Mouse (Mus musculus) right cerebral cortex, postnatal 25 days (tissue): ENCODE results near the gene Gm49721.
A peak's percentile ranks its signal among the peaks of the same experiment; 100 is the strongest.
"Not testable (repeated sequence)": the region's sequence is repeated elsewhere in the genome, so short reads cannot be mapped to it uniquely, and the experiment has no call there.

Source experiments
- DNase-seq: peaks from one replicate; pipeline ENCODE4 v3.0.0; 2022

Gene Gm49721

GRCm38 (mm10) chr17:6986118-6986517 lies 7.4 kb downstream of the Gm49721 start:
- not testable (repeated sequence) for DNase-seq

- not testable (repeated sequence) for DNase-seq
Observed at GRCm38 (mm10) chr17:6995504-6995903, 16.8 kb downstream of the Gm49721 start.

- not testable (repeated sequence) for DNase-seq
Observed at GRCm38 (mm10) chr17:6996826-6997225, 18.1 kb downstream of the Gm49721 start.

- DNase-seq = not testable (repeated sequence)
Observed at GRCm38 (mm10) chr17:6997778-6998490, 19.2 kb downstream of the Gm49721 start.

- not testable (repeated sequence) for DNase-seq
Observed at GRCm38 (mm10) chr17:7001790-7002585, 23.3 kb downstream of the Gm49721 start.

- DNase-seq = not testable (repeated sequence)
Observed at GRCm38 (mm10) chr17:7003392-7003791, 24.7 kb downstream of the Gm49721 start.

- not testable (repeated sequence) for DNase-seq
Observed at GRCm38 (mm10) chr17:7005646-7006045, 26.9 kb downstream of the Gm49721 start.

GRCm38 (mm10) chr17:7008885-7009284 lies 30.2 kb downstream of the Gm49721 start:
- DNase-seq = not testable (repeated sequence)

GRCm38 (mm10) chr17:7009440-7009839 lies 30.7 kb downstream of the Gm49721 start:
- DNase-seq = not testable (repeated sequence)

GRCm38 (mm10) chr17:7009901-7010300 lies 31.2 kb downstream of the Gm49721 start:
- not testable (repeated sequence) for DNase-seq

- DNase-seq = not testable (repeated sequence)
Observed at GRCm38 (mm10) chr17:7014190-7014589, 35.5 kb downstream of the Gm49721 start.

GRCm38 (mm10) chr17:7025257-7025656 lies 46.6 kb downstream of the Gm49721 start, which contains the start of gene Gm1604a:
Gene Gm1604a, plus strand, starts transcription at chr17:7025568.
- DNase-seq = peak; percentile 42

- DNase-seq = not testable (repeated sequence)
Observed at GRCm38 (mm10) chr17:7025764-7026346, 47.2 kb downstream of the Gm49721 start.

GRCm38 (mm10) chr17:7030204-7030603 lies 51.5 kb downstream of the Gm49721 start:
- not testable (repeated sequence) for DNase-seq

- not testable (repeated sequence) for DNase-seq
Observed at GRCm38 (mm10) chr17:7030622-7031174, 52.0 kb downstream of the Gm49721 start.

- DNase-seq = not testable (repeated sequence)
Observed at GRCm38 (mm10) chr17:7033192-7034166, 54.8 kb downstream of the Gm49721 start.

- DNase-seq = not testable (repeated sequence)
Observed at GRCm38 (mm10) chr17:7068997-7069539, 90.4 kb downstream of the Gm49721 start.

GRCm38 (mm10) chr17:7069561-7070240 lies 91.0 kb downstream of the Gm49721 start:
- DNase-seq = not testable (repeated sequence)

- DNase-seq = not testable (repeated sequence)
Observed at GRCm38 (mm10) chr17:7074494-7074893, 95.8 kb downstream of the Gm49721 start.

- not testable (repeated sequence) for DNase-seq
Observed at GRCm38 (mm10) chr17:7075519-7075918, 96.8 kb downstream of the Gm49721 start.

GRCm38 (mm10) chr17:7079558-7079957 lies 100.9 kb downstream of the Gm49721 start:
- DNase-seq = peak; percentile 38
